Mouse (Mus musculus): ENCODE results near the gene Psmd10. TPM values are rescaled to one million over a fixed set of nuclear protein-coding genes. Genes with fewer than 3 reads are reported as not detected.

Gene Psmd10
- 7.9 and 11.0 TPM in 2 replicates for polyA plus RNA-seq (2012; rRNA removed)

DNA sequence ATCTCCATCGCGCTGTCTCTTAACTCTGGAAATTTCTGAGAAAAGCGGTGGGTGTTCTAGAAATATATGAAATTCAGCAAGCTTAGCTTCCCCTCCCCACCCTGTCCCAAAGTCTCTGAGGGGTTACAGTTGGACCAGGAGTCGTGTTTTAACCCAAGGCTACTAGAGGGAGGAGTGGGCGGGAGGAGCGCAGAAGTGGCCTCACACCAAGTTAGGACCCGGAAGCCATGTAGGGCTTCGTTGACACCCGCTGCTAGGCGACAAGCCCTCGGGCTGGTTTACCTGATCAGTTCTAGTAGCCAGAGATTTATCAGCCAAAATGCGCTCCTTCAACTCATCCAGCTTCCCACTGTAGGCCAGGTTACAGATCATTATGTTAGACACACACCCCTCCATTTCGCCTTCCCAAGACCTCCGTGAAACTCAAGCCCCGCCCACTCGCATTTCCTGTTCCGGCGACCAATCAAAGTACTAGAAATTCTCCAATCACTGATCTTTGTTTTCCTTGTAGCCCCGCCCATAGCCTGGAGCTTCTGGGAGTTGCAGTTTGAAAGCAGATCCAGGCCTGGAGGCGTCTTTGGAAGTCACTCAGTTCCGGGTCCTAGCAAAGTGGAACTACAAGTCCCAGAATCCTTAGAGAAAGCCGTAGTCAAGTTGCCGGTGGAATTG lies at the start of gene Psmd10, which contains the start of gene Atg4a:
Gene Psmd10, minus strand, starts transcription at position 457 of the 669 bp plus-strand sequence.
Gene Atg4a, plus strand, starts transcription at position 636 of the 669 bp plus-strand sequence.
- H3K36me3 ChIP-seq (ENCODE audit: control insufficient read depth, insufficient read depth, low read length): no peaks in the 10 kb centered on the region
- H3K27me3 ChIP-seq (replicated peaks; ENCODE audit: control insufficient read depth, insufficient read depth, low read length): no peaks in the 10 kb centered on the region
- H3K4me3 ChIP-seq (ENCODE audit: insufficient read depth, low read depth, low read length): peak within 1 kb of the TSS; percentile 99
- H3K4me1 ChIP-seq (ENCODE audit: control insufficient read depth, insufficient read depth, low read length): no peaks in the 10 kb centered on the region
- H3K27ac ChIP-seq (ENCODE audit: insufficient read depth, low read depth, low read length): peak within 1 kb of the TSS; percentile 87
- no peak for TF ChIP-seq CTCF (conservative IDR thresholded peaks at IDR 0.05; ENCODE audit: insufficient read depth, insufficient read length, low read depth, low read length)
- 2% methylated on average over 23 of the region's 23 CpGs for WGBS
- peak; percentile 98 for DNase-seq

- TF ChIP-seq CTCF (conservative IDR thresholded peaks at IDR 0.05; ENCODE audit: insufficient read depth, insufficient read length, low read depth, low read length) (no peak), POLR2A (IDR thresholded peaks at IDR 0.05; ENCODE audit: low read depth, low read length) (no peak)
- DNase-seq: no peak
- H3K36me3 ChIP-seq (ENCODE audit: control insufficient read depth, insufficient read depth, low read length): no peaks in the 10 kb centered on the region
- H3K4me3 ChIP-seq (ENCODE audit: insufficient read depth, low read depth, low read length): no peak overlapping the region
- no peak overlapping the region for H3K27ac ChIP-seq (ENCODE audit: insufficient read depth, low read depth, low read length)
- no peaks in the 10 kb centered on the region for H3K27me3 ChIP-seq (replicated peaks; ENCODE audit: control insufficient read depth, insufficient read depth, low read length)
- H3K4me1 ChIP-seq (ENCODE audit: control insufficient read depth, insufficient read depth, low read length): 0 out of 2 replicates have a peak, but pooled peaks cover 2% of the 10 kb centered on the region
These were observed 42.4 kb upstream of the Psmd10 start for GRCm38 (mm10) chrX:140998885-140999284.

GRCm38 (mm10) chrX:140997912-140998545 lies 41.5 kb upstream of the Psmd10 start:
- Histone ChIP-seq H3K27me3 (replicated peaks; ENCODE audit: control insufficient read depth, insufficient read depth, low read length) (no peaks in the 10 kb centered on the region), H3K36me3 (ENCODE audit: control insufficient read depth, insufficient read depth, low read length) (no peaks in the 10 kb centered on the region), H3K27ac (ENCODE audit: insufficient read depth, low read depth, low read length) (no peak overlapping the region), H3K4me3 (ENCODE audit: insufficient read depth, low read depth, low read length) (no peak overlapping the region), H3K4me1 (ENCODE audit: control insufficient read depth, insufficient read depth, low read length) (0 out of 2 replicates have a peak, but pooled peaks cover 2% of the 10 kb centered on the region)
- DNase-seq: no peak
- whole genome bisulfite sequencing: 50% methylated on average over 1 of the region's 1 CpGs
- no peak for TF ChIP-seq POLR2A (IDR thresholded peaks at IDR 0.05; ENCODE audit: low read depth, low read length)
- TF ChIP-seq CTCF (conservative IDR thresholded peaks at IDR 0.05; ENCODE audit: insufficient read depth, insufficient read length, low read depth, low read length): no peak

GRCm38 (mm10) chrX:140996909-140997516 lies 40.5 kb upstream of the Psmd10 start:
- Histone ChIP-seq H3K4me3 (ENCODE audit: insufficient read depth, low read depth, low read length) (no peak overlapping the region), H3K4me1 (ENCODE audit: control insufficient read depth, insufficient read depth, low read length) (0 out of 2 replicates have a peak, but pooled peaks cover 2% of the 10 kb centered on the region), H3K36me3 (ENCODE audit: control insufficient read depth, insufficient read depth, low read length) (no peaks in the 10 kb centered on the region), H3K27ac (ENCODE audit: insufficient read depth, low read depth, low read length) (no peak overlapping the region), H3K27me3 (replicated peaks; ENCODE audit: control insufficient read depth, insufficient read depth, low read length) (no peaks in the 10 kb centered on the region)
- DNase-seq: no peak
- 77% methylated on average over 1 of the region's 1 CpGs for WGBS
- no peak for TF ChIP-seq POLR2A (IDR thresholded peaks at IDR 0.05; ENCODE audit: low read depth, low read length)
- no peak for TF ChIP-seq CTCF (conservative IDR thresholded peaks at IDR 0.05; ENCODE audit: insufficient read depth, insufficient read length, low read depth, low read length)

- no peaks in the 10 kb centered on the region for H3K36me3 ChIP-seq (ENCODE audit: control insufficient read depth, insufficient read depth, low read length)
- TF ChIP-seq POLR2A (IDR thresholded peaks at IDR 0.05; ENCODE audit: low read depth, low read length) (no peak), CTCF (conservative IDR thresholded peaks at IDR 0.05; ENCODE audit: insufficient read depth, insufficient read length, low read depth, low read length) (no peak)
- 17% methylated on average over 2 of the region's 2 CpGs for WGBS
These were observed 28.7 kb upstream of the Psmd10 start for GRCm38 (mm10) chrX:140985256-140985655.

DNA sequence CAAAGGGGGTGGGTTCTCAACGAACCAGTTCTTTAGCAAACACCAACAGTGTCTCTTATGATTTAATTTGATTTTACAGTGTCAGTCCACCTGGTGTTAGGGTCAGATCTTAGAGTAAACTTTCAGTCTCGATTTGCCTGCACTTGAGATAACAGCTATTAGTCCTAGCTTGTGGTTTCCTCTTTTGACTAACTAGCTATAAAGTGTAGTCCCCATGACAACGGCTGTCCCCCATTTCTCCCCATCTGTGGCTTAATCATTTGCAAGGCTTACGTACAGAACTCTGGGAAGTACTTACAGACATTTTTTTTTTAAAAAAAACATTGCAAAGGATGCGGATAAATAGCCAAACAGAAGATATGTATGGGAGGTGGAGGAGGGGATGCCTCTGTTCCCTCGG lies 28.3 kb upstream of the Psmd10 start:
- Histone ChIP-seq H3K36me3 (ENCODE audit: control insufficient read depth, insufficient read depth, low read length) (no peaks in the 10 kb centered on the region), H3K4me3 (ENCODE audit: insufficient read depth, low read depth, low read length) (no peak overlapping the region), H3K4me1 (ENCODE audit: control insufficient read depth, insufficient read depth, low read length) (peaks cover 21% of the 10 kb centered on the region; the same call in 1 of the 2 replicates), H3K27me3 (replicated peaks; ENCODE audit: control insufficient read depth, insufficient read depth, low read length) (no peaks in the 10 kb centered on the region), H3K27ac (ENCODE audit: insufficient read depth, low read depth, low read length) (peak overlapping the region; percentile 56)
- TF ChIP-seq POLR2A (IDR thresholded peaks at IDR 0.05; ENCODE audit: low read depth, low read length): no peak
- TF ChIP-seq CTCF (conservative IDR thresholded peaks at IDR 0.05; ENCODE audit: insufficient read depth, insufficient read length, low read depth, low read length): no peak
- 25% methylated on average over 6 of the region's 6 CpGs for WGBS
- no peak for DNase-seq

More at GRCm38 (mm10) chrX:140985256-140985655, 28.7 kb upstream of the Psmd10 start:
- H3K4me1 ChIP-seq (ENCODE audit: control insufficient read depth, insufficient read depth, low read length): peaks cover 17% of the 10 kb centered on the region; the same call in 1 of the 2 replicates
- no peak overlapping the region; the same call in 1 of the 2 replicates for H3K27ac ChIP-seq (ENCODE audit: insufficient read depth, low read depth, low read length)
- no peaks in the 10 kb centered on the region for H3K27me3 ChIP-seq (replicated peaks; ENCODE audit: control insufficient read depth, insufficient read depth, low read length)
- no peak overlapping the region for H3K4me3 ChIP-seq (ENCODE audit: insufficient read depth, low read depth, low read length)
- peak; percentile 57 for DNase-seq

Data from kidney, adult 2 months (tissue).